Mouse (Mus musculus) myocyte (in vitro differentiated cells): Measurements from ENCODE around the gene Tpra1.

Source experiments
- CEBPB ChIP-seq: IDR thresholded peaks from 2 replicates; pipeline ENCODE4 v1.6.1; 2011; ENCODE audit warnings: mild to moderate bottlenecking, moderate library complexity; ENCODE audit not compliant: poor library complexity, insufficient read depth, severe bottlenecking
- E2F4 ChIP-seq: IDR thresholded peaks from one replicate; pipeline ENCODE4 v1.6.1; 2011; ENCODE audit warnings: mild to moderate bottlenecking, control low read depth, moderate library complexity; ENCODE audit not compliant: insufficient read depth
- MAX ChIP-seq: IDR thresholded peaks from one replicate; pipeline ENCODE4 v1.6.1; 2011; ENCODE audit warnings: low read depth, mild to moderate bottlenecking, control low read depth
- MYOD1 ChIP-seq, 3 experiments: IDR thresholded peaks; one replicate each; pipeline ENCODE4 v1.6.1; 2011; ENCODE audit warnings: control low read depth in 2 of 3, low read depth in 2 of 3, mild to moderate bottlenecking in 2 of 3, moderate library complexity in 1 of 3; ENCODE audit not compliant: insufficient read length in 2 of 3, control insufficient read depth in 1 of 3
- MYOG ChIP-seq, 3 experiments: IDR thresholded peaks; one replicate each; pipeline ENCODE4 v1.6.1; 2011; ENCODE audit warnings: control low read depth in 2 of 3, low read depth in 2 of 3, mild to moderate bottlenecking in 2 of 3; ENCODE audit not compliant: insufficient read length in 2 of 3, control insufficient read depth in 1 of 3, insufficient read depth in 1 of 3
- POLR2A ChIP-seq: IDR thresholded peaks from one replicate; pipeline ENCODE4 v1.6.1; 2011; ENCODE audit warnings: low read depth, mild to moderate bottlenecking, control low read depth, moderate library complexity; ENCODE audit not compliant: insufficient read length
- POLR2AphosphoS2 ChIP-seq: IDR thresholded peaks from one replicate; pipeline ENCODE4 v1.6.1; 2011; ENCODE audit warnings: low read depth, control low read depth; ENCODE audit not compliant: insufficient read length
- REST ChIP-seq: IDR thresholded peaks from one replicate; pipeline ENCODE4 v1.6.1; 2011; ENCODE audit warnings: mild to moderate bottlenecking, control low read depth, moderate library complexity; ENCODE audit not compliant: insufficient read depth, insufficient read length
- SRF ChIP-seq: IDR thresholded peaks from one replicate; pipeline ENCODE4 v1.6.1; 2011; ENCODE audit warnings: low read depth; ENCODE audit not compliant: control insufficient read depth, insufficient read length
- USF1 ChIP-seq: IDR thresholded peaks from one replicate; pipeline ENCODE4 v1.6.1; 2011; ENCODE audit warnings: low read depth, mild to moderate bottlenecking, control low read depth, moderate library complexity

GRCm38 (mm10) chr6:88879471-88879870 lies 22.6 kb upstream of the Tpra1 start:
- TF ChIP-seq USF1 (no peak), MAX (no peak), POLR2A (no peak), E2F4 (no peak), CEBPB (no peak), MYOD1 (IDR thresholded peaks at IDR 0.05; ENCODE audit: control insufficient read depth in 1 of 3, insufficient read length in 2 of 3, low read depth in 2 of 3) (no peak), SRF (no peak), MYOG (IDR thresholded peaks at IDR 0.05; ENCODE audit: control insufficient read depth in 1 of 3, insufficient read depth in 1 of 3, insufficient read length in 2 of 3, low read depth in 2 of 3) (no peak), POLR2AphosphoS2 (no peak), REST (no peak)
